Mouse (Mus musculus) adrenal gland, adult (tissue): Measurements from ENCODE around the gene Lemd1.

Source experiments
- DNase-seq, 2 experiments: peaks; one replicate each; pipeline ENCODE4 v3.0.0; 2022 to 2023; ENCODE audit warnings: low spot score in 1 of 2; ENCODE audit not compliant: inconsistent age in 2 of 2

The Lemd1 gene

GRCm38 (mm10) chr1:132287445-132287844 is 96.2 kb downstream of the Lemd1 start:
- DNase-seq: peak; percentile 84 to 87

GRCm38 (mm10) chr1:132287991-132288451 is 96.8 kb downstream of the Lemd1 start:
- peak; percentile 75 to 86 for DNase-seq

- no peak for DNase-seq
These were observed 98.7 kb downstream of the Lemd1 start for GRCm38 (mm10) chr1:132289965-132290364.

- DNase-seq: peak in 1 of 2 experiments; percentile 53
These were observed 99.9 kb downstream of the Lemd1 start for GRCm38 (mm10) chr1:132290921-132291675.

- peak in 1 of 2 experiments; percentile 44 for DNase-seq
These were observed 100.5 kb downstream of the Lemd1 start for GRCm38 (mm10) chr1:132291706-132292105.

- peak; percentile 59 to 76 for DNase-seq
These were observed 101.3 kb downstream of the Lemd1 start for GRCm38 (mm10) chr1:132292318-132293129.

GRCm38 (mm10) chr1:132295506-132295905 is 104.3 kb downstream of the Lemd1 start:
- no peak for DNase-seq

GRCm38 (mm10) chr1:132296051-132296450 is 104.8 kb downstream of the Lemd1 start:
- peak; percentile 73 to 86 for DNase-seq

GRCm38 (mm10) chr1:132298425-132298800 is 107.2 kb downstream of the Lemd1 start, which contains the start of gene Klhdc8a:
Klhdc8a (plus strand) TSS chr1:132298626.
- peak; percentile 92 to 95 for DNase-seq

GRCm38 (mm10) chr1:132298801-132299464 is 107.7 kb downstream of the Lemd1 start:
- DNase-seq: peak; percentile 75 to 91

- DNase-seq: peak; percentile 82 to 88
These were observed 108.5 kb downstream of the Lemd1 start for GRCm38 (mm10) chr1:132299744-132300143.

GRCm38 (mm10) chr1:132301242-132301641 is 110.0 kb downstream of the Lemd1 start:
- peak; percentile 64 to 72 for DNase-seq

GRCm38 (mm10) chr1:132302341-132302866 is 111.2 kb downstream of the Lemd1 start:
- peak; percentile 81 to 91 for DNase-seq

GRCm38 (mm10) chr1:132304618-132305214 is 113.5 kb downstream of the Lemd1 start:
- DNase-seq: peak; percentile 50 to 61

- peak; percentile 74 to 91 for DNase-seq
These were observed 114.9 kb downstream of the Lemd1 start for GRCm38 (mm10) chr1:132306160-132306559.

- DNase-seq: peak; percentile 50 to 70
These were observed 115.6 kb downstream of the Lemd1 start for GRCm38 (mm10) chr1:132306808-132307207.

- DNase-seq: no peak
These were observed 116.7 kb downstream of the Lemd1 start for GRCm38 (mm10) chr1:132307962-132308361.

GRCm38 (mm10) chr1:132308674-132309073 is 117.4 kb downstream of the Lemd1 start:
- DNase-seq: peak in 1 of 2 experiments; percentile 51
